Mouse (Mus musculus): Measurements from ENCODE around the gene Casp6.
A peak's percentile ranks its signal among the peaks of the same experiment; 100 is the strongest.

Gene Casp6

DNA sequence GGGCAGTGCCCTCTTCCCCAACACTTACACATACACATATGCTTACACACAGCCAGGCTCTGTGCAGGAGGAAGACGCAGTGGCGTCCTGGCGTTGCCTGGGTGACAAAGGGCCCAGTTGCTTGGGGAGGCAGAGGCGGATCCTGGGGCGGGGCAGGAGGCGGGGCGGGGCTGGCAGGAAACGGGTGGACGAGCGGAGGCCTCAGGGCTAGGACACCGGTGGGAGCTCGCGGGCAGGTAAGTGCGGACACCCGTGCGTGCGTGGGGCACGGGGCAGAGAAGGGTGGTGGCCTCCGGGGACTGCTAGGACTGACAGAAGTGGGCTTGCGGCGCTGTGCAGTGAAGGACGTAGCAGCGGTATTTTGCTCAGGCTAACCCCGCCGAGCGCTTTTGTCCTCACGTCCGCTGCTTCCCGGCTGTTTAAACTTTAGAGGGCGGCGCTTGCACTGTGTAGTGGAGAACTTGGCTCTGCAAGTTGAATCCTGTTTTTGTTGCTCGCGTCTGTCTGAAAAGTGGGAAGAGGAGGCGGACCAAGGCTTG is at the start of gene Casp6:
TSS of gene Casp6 (plus strand) at position 155 of the 539 bp plus-strand sequence.
- DNase-seq (ENCODE audit: low spot score in 2 of 2), result peak; percentile 69 to 70

DNA sequence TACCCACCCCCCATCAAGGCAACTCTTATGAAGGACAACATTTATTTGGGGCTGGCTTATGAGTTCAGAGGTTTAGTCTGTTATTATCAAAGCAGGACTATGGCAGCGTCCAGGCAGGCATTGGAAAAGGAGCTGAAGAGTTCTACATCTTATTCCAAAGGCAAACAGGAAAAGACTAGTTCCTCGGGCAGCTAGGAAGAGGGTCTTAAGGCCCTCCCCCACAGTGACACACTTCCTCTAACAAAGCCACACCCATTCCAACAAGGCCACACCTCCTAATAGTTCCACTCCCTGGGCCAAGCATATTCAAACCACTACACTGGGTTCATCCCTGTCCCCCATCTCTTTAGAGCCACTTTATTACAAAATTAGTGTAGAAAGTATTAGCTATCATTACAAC is 38.6 kb upstream of the Casp6 start:
- no peak for DNase-seq (ENCODE audit: low spot score in 2 of 2)

DNA sequence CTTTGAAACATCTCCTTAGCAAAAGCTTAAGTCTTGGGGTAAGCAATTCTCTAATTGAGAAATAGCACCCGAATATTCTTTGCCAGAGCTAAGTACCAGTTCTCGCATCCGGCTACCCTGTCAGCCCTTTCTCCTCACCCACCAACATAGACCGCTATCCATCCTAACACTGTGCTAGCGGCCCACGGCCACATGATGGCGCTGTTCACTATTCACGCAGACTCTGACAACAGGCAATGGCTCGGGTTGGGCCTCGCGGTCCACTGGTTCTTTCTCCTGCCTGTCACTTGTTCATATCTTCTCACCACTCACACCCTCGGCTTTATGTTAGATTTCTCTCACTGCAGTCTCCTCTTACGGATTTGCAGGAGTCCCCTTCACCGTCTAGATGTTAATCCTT is 37.5 kb upstream of the Casp6 start:
- DNase-seq (ENCODE audit: low spot score in 2 of 2), result peak in 1 of 2 experiments; percentile 44

DNA sequence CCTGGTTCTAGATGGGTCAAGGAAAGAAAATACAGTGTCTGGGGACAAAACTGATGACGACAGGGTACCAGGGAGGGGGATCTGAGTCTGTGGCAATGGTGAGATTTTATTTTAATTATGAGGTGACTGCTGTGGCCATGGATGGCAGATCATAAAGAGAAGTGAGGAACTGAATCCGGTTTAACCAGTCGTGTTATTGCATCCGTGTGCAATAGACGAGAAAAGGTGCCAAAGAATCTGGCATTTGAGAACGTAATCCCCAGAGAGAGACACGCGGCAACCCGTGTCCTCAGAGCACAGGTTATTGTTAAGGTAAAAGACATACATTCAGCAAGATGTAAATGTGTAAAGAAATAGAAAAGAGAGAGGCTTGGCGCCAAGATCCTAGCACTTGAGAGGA is 23.9 kb upstream of the Casp6 start:
- DNase-seq (ENCODE audit: low spot score in 2 of 2), result no peak

DNA sequence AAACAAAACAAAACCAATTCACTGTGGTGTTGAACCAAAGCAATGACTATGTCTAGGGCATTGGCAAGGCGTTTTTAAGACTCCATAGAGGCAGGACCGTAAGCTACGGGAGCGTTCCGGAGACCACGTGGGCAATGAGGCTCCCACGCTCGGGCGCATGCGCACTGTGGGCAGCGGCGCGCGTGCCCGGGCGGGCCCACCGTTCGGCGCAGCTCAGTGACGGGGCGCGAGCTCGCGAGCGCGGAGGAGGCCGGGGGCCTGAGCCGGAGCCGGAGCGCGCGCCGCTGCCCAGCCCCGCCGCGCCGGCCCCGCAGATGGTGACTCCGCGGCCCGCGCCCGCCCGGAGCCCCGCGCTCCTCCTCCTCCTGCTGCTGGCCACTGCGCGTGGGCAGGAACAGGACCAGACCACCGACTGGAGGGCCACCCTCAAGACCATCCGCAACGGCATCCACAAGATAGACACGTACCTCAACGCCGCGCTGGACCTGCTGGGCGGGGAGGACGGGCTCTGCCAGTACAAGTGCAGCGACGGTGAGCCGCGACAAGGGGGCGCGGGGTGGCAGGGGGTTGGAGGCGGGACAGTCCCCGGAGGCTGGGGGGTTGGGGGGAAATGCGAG is 22.7 kb upstream of the Casp6 start, which contains the start of gene Pla2g12a:
TSS of gene Pla2g12a (plus strand) at position 202 of the 617 bp plus-strand sequence.
- peak; percentile 71 to 83 for DNase-seq (ENCODE audit: low spot score in 2 of 2)

DNA sequence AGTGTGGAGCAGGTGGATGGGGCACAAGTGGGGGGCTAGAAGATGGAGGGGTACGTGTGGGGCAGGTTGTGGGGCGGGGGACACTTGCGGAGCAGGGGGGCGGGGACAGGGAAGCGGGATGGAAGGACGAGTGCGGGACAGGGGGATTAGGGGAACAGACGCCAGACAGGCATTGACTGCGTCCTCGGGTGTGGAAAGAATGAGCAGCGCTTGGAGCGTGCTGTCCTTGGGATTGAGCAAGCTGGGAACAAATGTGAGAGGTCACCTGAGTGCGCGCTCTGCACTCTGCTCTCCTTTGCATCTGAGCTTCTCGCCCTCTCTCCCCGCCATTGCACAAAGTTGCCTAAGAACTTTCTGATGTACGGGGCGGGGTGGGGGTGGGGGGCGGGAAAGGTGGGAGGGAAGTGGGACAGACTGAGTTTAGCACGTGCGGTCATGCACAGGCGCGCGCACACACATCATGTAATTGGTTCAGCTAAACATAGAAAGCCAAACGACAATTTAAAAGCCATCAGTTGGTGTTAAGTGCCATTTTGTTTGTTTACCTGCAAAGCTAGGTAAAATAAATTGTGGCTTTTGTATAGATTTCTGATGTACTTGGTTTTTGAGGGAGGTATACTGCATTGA is 22.0 kb upstream of the Casp6 start:
- no peak for DNase-seq (ENCODE audit: low spot score in 2 of 2)

DNA sequence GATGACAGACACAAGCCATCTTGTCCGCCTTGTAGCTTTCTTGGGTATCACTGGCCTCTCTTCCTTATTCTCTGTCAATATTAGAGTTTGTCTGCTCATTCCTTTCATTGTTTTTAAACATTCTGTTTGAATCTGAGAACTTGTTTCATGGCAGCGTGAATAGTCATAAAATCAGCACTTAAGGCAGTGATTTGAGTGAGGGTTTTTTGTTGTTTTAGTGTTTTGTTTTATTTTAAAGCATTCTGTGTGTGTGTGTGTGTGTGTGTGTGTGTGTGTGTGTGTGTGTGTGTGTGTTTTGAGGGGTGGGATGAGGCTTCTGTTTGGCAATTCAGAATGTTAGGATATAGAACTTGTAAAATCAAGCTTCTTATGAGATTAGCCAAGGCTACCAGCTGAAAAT is 21.3 kb upstream of the Casp6 start:
- DNase-seq (ENCODE audit: low spot score in 2 of 2), result no peak

DNA sequence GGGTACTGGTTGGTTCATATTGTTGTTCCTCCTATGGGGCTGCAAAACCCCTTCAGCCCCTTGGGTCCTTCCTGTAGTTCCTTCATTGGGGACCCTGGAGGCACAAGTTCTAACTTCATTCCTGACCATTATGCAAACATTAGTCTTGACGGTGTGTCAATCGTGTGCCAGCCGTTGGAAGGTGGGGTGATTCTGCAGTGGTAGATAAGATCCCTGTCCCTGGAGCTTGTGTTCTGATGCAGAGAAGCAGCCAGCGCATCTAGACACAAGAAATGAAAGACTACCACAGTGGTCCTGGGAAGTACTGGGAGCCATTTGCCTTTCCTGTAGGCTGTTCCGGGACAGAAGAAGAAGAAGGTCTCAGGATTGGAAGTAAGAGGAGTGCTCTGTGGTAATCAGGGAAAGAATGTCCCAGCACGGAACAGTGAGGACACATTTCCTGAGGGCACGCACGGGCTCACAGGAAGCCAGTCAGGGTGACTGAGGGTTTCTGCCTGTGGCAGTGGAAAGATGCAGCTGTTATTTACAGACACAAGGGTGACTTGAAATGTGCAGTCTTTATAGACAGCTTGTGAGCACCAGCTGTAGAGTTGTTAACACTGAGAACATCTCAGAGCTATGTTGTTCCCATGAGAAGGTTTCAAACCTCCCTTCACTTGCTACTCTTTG is 20.2 kb upstream of the Casp6 start:
- DNase-seq (ENCODE audit: low spot score in 2 of 2), result no peak

DNA sequence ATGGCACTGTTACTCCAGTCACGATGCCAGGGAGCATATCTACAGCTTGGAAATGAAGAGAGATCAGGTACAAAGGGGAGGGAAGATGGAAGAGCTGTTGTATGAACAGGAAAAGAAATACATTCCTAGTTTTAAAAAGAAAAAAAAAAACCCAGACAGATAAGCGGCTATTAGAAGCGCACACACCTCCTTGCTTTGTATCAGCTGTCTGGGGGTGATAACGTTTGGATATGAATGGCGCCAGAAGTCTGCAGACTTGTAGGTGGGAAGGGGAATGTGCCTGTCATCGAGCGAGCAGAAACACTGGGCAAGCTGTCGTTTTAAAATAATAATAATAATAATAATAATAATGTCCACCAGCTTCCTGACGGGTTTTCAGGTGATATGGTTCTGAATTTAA is 15.6 kb upstream of the Casp6 start:
- DNase-seq (ENCODE audit: low spot score in 2 of 2), result no peak

DNA sequence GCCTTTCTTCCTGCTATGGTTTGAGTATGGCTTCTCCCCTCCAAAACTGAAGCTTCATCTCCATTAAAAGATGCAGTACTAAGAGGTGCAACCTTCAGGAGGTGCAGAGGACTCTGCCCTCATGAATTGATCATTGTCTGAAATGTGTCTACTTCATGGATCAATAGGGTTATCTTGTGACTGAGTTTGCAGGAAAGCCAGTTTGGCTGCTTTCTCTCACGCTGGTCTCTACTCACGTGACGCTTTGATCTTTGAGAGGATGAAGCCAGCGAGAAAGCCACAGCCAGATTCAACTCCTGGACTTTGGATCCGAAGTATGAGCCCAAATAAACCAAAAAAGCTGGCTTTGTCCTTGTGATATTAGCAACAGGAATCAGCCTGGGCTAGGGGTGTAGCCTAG is 14.8 kb upstream of the Casp6 start:
- DNase-seq (ENCODE audit: low spot score in 2 of 2), result no peak

DNA sequence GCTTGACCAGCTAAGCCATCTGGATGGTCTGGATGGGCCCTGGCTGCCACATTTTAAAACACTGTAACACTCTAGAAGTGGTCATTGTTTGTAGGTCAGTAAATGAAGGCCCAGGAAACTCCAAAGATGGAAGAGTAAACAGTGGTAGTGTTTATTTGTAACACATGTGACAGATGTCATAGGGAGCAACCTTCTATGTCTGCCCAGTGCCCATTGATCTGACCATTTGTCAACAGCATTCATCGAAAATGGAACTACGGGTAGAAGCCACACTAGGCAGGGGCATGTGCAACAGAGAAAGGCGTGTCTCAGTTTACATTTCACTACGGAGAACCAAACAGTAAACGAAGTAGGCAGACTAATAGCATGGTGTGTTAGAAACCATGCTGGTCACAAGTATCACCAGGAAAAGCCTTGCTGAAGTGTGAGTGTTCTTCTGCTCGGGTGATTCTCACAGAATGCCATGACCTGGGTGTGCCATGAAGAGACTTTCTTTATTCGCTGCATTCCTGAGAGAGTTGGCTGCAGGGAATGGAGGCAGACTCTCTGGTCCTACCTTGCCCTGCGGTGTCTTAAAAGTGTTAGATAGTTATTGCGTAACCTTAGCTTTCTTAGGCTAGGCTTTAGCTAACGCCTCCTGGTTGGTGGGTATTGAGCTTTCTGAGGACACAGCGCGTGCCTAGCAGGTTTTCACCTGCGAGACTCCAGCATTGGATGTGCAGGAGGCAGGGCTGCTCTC is 13.3 kb upstream of the Casp6 start:
- no peak for DNase-seq (ENCODE audit: low spot score in 2 of 2)

DNA sequence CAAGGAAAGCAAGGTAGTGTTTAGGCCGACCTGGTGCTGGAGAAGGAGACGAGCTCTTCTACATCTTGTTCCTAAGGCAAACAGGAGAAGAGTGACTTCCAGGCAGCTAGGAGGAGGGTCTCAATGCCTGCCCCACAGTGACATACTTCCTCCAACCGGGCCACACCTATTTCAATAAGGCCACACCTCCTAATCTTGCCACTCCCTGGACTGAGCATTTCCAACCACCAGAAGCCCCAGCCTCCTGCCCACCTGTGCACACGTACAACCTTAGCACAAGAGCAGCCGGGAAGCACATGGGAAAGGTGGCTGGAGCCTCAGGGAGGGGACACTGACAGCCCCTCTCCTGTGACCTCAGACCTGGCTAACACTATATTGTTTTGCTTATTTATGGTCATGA is 9.2 kb upstream of the Casp6 start:
- DNase-seq (ENCODE audit: low spot score in 2 of 2), result no peak

DNA sequence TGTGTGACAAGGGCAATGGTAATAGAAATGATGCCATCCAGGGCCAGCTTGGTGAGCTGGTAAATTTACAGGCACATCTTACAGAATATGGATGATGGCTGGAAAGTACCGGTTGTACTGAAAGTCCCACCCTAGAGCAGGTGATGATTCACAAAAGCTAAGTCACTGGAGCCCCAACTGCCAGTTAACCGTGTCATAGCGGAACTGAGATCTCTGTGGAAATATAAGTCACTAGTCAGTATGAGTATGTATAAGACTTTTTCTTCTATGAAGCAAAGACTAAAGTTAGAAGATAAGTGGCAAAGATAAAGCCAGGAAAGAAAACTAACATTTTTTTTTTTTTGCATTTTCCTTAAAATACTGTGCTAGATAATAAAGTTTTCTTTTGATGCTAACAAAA is 8.1 kb upstream of the Casp6 start:
- DNase-seq (ENCODE audit: low spot score in 2 of 2), result no peak

DNA sequence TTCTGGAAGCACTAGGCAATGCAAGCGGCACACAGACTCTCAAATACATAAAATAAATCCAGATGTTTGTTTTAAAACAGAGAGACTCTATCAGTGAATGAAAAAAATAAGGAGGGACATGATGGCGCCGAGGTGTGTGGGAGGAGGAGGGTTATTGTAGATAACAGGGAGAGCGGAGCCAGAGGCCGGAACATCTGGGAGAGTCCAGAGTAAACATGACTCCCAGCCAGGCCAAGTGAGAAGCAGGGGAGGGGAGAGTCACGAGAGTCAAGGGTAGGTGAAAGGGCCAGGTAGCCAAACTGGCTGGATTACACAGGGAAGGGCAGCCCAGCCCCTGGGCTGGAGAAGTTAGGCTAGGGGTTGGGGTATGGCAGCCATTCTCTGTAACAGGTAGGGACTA is 4.6 kb upstream of the Casp6 start:
- DNase-seq (ENCODE audit: low spot score in 2 of 2), result no peak

DNA sequence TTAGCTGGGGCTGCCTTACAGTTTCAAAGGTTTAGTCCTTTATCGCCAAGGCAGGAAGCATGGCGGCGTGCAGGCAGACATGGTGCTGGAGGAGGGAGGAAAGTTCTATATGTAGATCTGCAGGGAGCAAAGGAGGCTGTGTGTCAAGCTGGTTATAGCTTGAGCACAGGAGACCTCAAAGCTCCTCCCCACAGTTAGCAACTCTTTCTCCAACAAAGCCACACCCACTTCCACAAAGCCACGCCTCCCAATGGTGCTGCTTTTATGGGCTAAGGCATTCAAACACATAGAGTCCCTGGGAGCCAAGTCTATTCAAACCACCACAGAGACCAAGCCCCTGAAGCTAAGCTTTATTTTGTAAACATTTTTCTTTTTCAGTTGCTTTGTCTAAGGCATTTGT is 2.3 kb upstream of the Casp6 start:
- no peak for DNase-seq (ENCODE audit: low spot score in 2 of 2)

DNA sequence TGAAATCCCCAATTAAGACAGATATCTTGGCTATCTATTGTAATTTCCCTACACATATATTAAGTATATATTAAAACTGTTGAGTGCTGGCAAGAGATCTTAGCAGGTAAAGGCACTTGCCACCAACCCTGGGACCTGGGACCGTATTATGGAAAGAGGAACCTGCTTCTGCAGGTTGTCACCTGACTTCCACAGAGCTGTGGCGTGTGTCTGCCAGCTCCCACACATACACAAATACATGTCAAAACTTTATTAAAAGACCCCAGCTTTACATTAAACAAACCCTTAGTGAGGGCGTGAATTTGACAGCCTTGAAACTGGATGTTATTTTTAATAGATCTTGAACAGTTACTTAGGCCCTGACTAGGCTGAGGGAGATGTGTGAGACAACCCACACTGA is 2.1 kb downstream of the Casp6 start:
- no peak for DNase-seq (ENCODE audit: low spot score in 2 of 2)

DNA sequence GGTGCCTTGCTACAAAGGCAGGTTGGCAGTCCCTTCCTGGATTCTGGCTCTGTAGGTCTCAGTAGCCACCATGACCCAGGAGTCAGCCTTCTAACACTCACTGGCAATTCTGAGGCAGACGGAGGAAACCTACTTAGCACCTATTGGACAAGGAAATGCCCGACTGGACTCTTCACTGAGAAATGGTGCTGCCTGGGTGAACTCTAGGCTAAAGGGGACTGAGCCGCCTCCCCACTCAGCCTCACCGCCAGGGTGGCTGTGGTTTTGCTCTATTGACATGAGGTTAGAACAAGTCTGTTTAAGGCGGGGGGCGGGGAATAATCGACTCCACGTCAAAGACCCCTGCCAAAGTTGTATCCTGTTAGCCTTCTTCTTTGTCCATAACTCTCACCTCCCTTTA is 2.6 kb downstream of the Casp6 start:
- no peak for DNase-seq (ENCODE audit: low spot score in 2 of 2)

DNA sequence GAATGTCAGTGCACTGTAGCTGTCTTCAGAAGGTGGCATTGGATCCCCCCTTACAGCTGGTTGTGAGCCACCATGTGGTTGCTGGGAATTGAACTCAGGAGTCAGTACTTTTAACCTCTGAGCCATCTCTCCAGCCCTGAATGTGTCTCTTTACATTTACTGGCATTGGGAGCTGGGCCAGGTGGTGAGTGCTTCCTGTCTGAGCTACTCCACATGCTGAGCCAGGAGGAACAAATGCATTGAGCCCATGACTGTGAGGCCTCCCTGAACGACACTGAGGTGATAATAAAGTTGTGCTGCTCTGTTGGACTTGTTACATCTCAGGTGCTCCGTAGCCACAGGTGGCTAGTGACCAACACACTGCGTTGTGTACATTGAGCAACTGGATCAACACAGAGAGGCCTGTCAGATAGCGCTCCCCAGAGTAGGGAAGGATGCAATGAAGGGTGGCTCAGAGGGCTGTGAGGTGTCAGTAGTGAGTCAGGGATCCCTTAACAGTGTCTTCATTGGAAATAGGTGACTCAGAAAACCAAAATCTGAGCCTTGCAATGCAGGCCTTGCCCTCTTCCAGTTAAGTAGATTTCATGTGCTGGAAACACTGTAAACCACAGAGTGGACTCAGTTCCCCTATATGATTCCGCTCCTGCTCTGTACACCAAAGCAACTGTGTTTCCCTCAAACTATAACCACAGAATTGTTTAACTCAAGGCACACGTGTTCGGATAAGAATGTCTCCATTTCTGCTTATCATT is 3.3 kb downstream of the Casp6 start:
- no peak for DNase-seq (ENCODE audit: low spot score in 2 of 2)

DNA sequence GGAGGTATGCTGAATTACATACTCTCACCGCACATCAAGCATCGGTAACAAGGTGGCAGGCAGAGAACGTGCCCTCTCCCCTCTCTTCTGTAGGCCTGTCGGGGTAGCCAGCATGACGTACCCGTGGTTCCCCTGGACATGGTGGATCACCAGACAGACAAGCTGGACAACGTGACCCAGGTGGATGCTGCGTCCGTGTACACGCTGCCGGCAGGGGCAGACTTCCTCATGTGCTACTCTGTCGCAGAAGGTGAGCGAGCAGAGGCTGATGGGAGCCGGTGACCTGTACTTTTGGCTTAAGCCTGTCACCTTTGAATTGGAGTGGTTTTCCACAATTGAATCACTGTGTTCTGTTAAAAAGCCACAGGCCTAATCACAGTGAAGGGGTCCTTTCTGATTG is 10.8 kb downstream of the Casp6 start:
- no peak for DNase-seq (ENCODE audit: low spot score in 2 of 2)

DNA sequence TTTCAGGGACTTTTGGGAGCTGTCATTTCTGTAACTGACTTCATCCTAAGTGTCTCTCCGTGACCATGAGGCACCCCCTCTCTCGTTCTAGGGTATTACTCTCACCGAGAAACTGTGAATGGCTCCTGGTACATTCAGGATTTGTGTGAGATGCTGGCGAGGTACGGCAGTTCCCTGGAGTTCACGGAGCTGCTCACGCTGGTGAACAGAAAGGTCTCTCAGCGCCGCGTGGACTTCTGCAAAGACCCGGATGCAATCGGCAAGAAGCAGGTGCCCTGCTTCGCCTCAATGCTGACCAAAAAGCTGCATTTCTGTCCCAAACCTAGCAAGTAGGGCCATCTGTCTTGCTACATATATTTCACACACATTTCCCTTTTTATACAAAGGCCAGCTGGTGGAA is 12.0 kb downstream of the Casp6 start:
- no peak for DNase-seq (ENCODE audit: low spot score in 2 of 2)

DNA sequence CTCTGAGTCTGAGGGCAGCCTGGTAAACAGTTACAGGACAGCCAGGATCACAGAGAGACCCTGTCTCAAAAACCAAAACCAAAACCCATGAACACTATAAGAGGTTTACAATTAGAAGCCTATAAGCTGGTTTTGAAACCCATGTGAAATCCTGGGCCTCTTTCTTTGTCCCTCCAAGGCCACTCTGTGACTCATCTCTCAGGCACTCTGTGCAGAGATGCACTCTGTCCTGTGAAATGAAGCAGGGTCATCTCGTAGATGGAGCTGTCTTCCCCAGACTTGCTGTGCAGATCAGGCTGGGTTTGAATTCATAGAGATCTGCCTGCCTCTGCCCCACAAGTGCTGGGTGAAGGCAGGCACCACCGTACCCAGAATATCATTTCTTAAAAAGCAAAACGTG is 16.2 kb downstream of the Casp6 start:
- DNase-seq (ENCODE audit: low spot score in 2 of 2), result no peak

DNA sequence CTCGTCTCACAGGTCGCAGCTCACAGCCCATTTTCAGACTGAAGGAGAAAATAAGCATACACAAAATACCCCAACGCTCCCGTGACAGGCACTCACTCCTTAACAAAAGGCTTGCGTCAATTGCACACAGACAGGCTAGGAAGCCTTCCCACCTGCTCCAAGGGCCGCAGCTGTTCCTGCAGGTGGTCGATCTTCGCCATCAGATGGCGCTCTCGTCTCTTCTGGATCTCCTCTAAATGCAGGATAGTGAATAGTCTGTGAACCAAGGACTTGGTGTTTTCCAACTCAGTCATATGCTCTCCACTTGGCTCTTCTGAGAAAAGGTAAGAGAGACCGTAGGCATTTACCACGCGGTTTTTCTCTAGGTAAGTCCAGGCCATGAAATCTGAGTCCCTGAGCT is 17.2 kb downstream of the Casp6 start:
- DNase-seq (ENCODE audit: low spot score in 2 of 2), result peak in 1 of 2 experiments; percentile 17

Measured in spleen, postnatal 14 days (tissue).